Mouse (Mus musculus) adrenal gland, postnatal 14 days (tissue): ENCODE data around the gene Tmem14c. TPM values are rescaled to one million over a fixed set of nuclear protein-coding genes. Genes with fewer than 3 reads are reported as not detected.

Source experiments
- DNase-seq: peaks from one replicate; pipeline ENCODE4 v3.0.0; 2021; ENCODE audit warnings: mixed read lengths
- total RNA-seq: library from RNA; stranded (reverse); gene quantifications from 2 replicates; pipeline ENCODE4 v1.2.3, GENCODE M21; 2021

Tmem14c gene
- total RNA-seq, 1 experiment from 2014 or later: 268 TPM

GRCm38 (mm10) chr13:41008271-41008670 lies 7.8 kb upstream of the Tmem14c start:
- DNase-seq: no peak

GRCm38 (mm10) chr13:41008946-41009345 lies 7.1 kb upstream of the Tmem14c start:
- DNase-seq: no peak

GRCm38 (mm10) chr13:41016797-41017405 lies 809 bp downstream of the Tmem14c start:
- peak; percentile 52 for DNase-seq

- DNase-seq: no peak
Measured at GRCm38 (mm10) chr13:41017832-41018231, 1.7 kb downstream of the Tmem14c start.

GRCm38 (mm10) chr13:41018236-41018635 lies 2.1 kb downstream of the Tmem14c start:
- no peak for DNase-seq

- DNase-seq: no peak
Measured at GRCm38 (mm10) chr13:41018756-41019591, 2.9 kb downstream of the Tmem14c start.

- DNase-seq: no peak
Measured at GRCm38 (mm10) chr13:41020494-41020893, 4.4 kb downstream of the Tmem14c start.

GRCm38 (mm10) chr13:41021607-41022006 lies 5.5 kb downstream of the Tmem14c start:
- DNase-seq: peak; percentile 48

GRCm38 (mm10) chr13:41022099-41022498 lies 6.0 kb downstream of the Tmem14c start:
- DNase-seq: no peak

GRCm38 (mm10) chr13:41030098-41030497 lies 14.0 kb downstream of the Tmem14c start:
- DNase-seq: no peak

- DNase-seq: no peak
Measured at GRCm38 (mm10) chr13:41042511-41042910, 26.4 kb downstream of the Tmem14c start.

- no peak for DNase-seq
Measured at GRCm38 (mm10) chr13:41045901-41046300, 29.8 kb downstream of the Tmem14c start.

GRCm38 (mm10) chr13:41047280-41047679 lies 31.2 kb downstream of the Tmem14c start:
- DNase-seq: no peak

GRCm38 (mm10) chr13:41051965-41052364 lies 35.9 kb downstream of the Tmem14c start:
- no peak for DNase-seq

- no peak for DNase-seq
Measured at GRCm38 (mm10) chr13:41067618-41068017, 51.5 kb downstream of the Tmem14c start.

GRCm38 (mm10) chr13:41071617-41072016 lies 55.5 kb downstream of the Tmem14c start:
- no peak for DNase-seq

Other genes starting within 250 kb of the Tmem14c start
- 11.3 and 13.1 TPM in 2 replicates for gene Gcnt2, start 156.5 kb upstream of the Tmem14c start, total RNA-seq
- 62.3 and 64.0 TPM in 2 replicates for gene Pak1ip1, start 15.3 kb upstream of the Tmem14c start, total RNA-seq
- not detected in 2 replicates for gene Mak, start 63.4 kb downstream of the Tmem14c start, total RNA-seq
- not detected in 2 replicates for gene Gcm2, start 94.7 kb downstream of the Tmem14c start, total RNA-seq
- not detected in 2 replicates for gene Sycp2l, start 98.0 kb downstream of the Tmem14c start, total RNA-seq
- gene Elovl2, start 204.1 kb downstream of the Tmem14c start, total RNA-seq: 2.7 and 44.4 TPM in 2 replicates
- 14.0 and 15.4 TPM in 2 replicates for gene Smim13, start 233.6 kb downstream of the Tmem14c start, total RNA-seq